Mouse (Mus musculus) adrenal gland, adult 8-10 months (tissue): ENCODE measurements around the gene 4930435E12Rik. TPM values are rescaled to one million over a fixed set of nuclear protein-coding genes. Genes with fewer than 3 reads are reported as not detected.

ENCODE experiments used
- DNase-seq: peaks from one replicate; pipeline ENCODE4 v3.0.0; 2022
- total RNA-seq, 4 experiments: library from RNA; stranded (reverse); gene quantifications; 2 replicates each; pipeline ENCODE4 v1.2.4; 2022

Gene 4930435E12Rik
- total RNA-seq, 4 experiments from 2014 or later = not detected

DNA sequence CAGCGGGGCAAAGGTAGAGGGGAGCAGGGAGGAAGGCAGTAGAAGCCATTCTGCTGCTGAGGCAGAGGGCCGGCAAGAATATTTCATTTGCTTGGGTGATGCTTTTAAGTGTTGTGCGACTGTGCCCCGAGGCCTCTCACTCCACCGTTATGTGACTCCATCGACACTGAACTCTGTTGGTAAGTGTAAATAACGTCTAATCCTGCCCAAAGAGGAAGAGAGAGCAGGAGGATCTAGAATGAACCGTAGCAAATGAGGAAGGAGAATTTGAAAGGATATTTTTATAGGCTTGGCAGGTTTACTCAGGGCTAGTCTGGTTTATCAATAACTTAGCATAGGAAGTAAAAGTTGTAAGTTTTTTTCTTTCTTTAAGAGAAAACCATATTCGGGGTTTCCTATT is 59.0 kb downstream of the 4930435E12Rik start:
- DNase-seq = no peak

DNA sequence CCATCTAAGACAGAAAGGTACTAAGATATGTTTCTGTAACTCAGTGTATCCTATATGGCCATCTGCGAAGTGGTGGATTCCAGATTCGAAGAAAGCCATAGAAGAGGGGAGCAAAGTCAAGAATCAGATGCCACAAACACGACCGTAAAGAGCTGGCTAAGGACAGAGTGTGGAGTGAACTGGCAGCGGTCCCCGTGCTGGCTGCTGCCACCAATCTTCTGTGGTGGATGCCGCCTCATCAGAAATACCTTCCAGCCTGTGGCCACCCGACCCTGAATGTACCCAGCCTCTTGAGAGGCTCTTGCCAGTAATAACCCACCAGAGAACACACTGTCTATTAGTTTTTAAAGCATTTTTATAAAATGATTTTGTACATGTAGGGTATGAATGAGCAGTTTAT is 60.2 kb downstream of the 4930435E12Rik start:
- no peak for DNase-seq

GRCm38 (mm10) chr16:38767761-38768160 is 60.8 kb downstream of the 4930435E12Rik start:
- no peak for DNase-seq

DNA sequence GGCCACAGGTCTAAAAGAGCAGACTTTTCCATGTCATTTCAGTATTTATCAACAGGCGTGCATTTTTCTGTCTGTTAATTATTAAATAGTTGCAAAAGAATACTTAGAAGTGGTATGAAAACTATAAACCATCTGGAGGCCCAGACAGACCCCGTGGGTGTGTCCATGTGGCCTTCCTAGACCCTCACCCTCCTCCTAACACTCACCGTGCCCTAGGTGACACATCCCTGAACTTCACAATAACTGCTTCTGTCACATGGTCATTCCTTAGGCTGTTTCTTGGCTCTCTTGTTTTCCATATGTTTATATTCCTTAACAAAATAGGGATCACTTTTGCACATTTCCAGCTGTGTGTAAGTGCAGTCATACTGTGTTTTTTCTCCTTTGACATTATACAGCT is 61.9 kb downstream of the 4930435E12Rik start:
- no peak for DNase-seq

DNA sequence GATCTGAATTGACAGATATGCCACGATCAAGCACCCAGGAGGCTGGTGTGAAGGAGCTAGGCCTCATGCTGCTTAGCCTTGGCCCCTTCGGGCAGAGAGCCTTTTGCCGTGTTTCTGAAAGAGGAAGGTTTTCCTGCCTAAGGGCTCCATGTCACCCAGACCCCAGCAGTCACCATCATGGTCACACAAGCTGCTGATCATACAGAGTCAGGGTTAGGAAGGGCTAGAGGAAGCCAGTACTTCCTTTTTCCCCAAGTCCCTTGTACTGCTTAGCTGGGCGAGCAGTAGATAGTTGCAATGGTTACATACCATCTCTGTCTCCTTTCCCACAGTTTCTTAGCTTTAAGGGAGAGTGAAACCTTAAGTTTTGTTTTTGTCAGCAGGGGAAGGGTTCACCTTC is 65.0 kb downstream of the 4930435E12Rik start:
- no peak for DNase-seq

- no peak for DNase-seq
These were observed 66.1 kb downstream of the 4930435E12Rik start for GRCm38 (mm10) chr16:38762401-38762800.

Other genes with a start within 250 kb of the 4930435E12Rik start
- 10 to 100 TPM; 16.6 to 30.8 (median 26.7) TPM for gene Arhgap31, start 115.5 kb downstream of the 4930435E12Rik start, total RNA-seq
- gene B4galt4, start 86.5 kb downstream of the 4930435E12Rik start, total RNA-seq = 10 to 100 TPM in 3 of 4 experiments, 1 to 10 TPM in 1; 8.8 to 15.1 (median 12.5) TPM
- 1 to 10 TPM in 2 of 4 experiments, under 1 TPM in 2; 0.83 to 2.3 (median 1.4) TPM for gene Upk1b, start 28.4 kb downstream of the 4930435E12Rik start, total RNA-seq
- gene Igsf11, start 63.9 kb upstream of the 4930435E12Rik start, total RNA-seq = 10 to 100 TPM in 2 of 4 experiments, 1 to 10 TPM in 2; 3.4 to 21.5 (median 13.5) TPM